8 mouse cellular contexts compared by ENCODE assay signal in genomic region chr14:45404813-45405212, GRCm38 (mm10). TPM values are rescaled to one million over a fixed set of nuclear protein-coding genes. Genes with fewer than 3 reads are reported as not detected.
DNase-seq lines count a peak whose midpoint lies in the region; ATAC-seq lines count a peak whose summit lies in the region.
"Not testable (repeated sequence)": the region's sequence is repeated elsewhere in the genome, so short reads cannot be mapped to it uniquely, and the experiment has no call there.

Gene Gnpnat1 (minus strand): TSS chr14:45404913.

- 92% methylated on average over 2 of the region's 3 CpGs for WGBS in embryonic facial prominence, embryonic 12.5 days
- WGBS in hindbrain, embryonic 12.5 days, result 67% methylated on average over 2 of the region's 3 CpGs
- 89% methylated on average over 2 of the region's 3 CpGs for WGBS in limb, embryonic 12.5 days

- H3K9ac ChIP-seq in embryonic facial prominence, embryonic 12.5 days; hindbrain, embryonic 12.5 days; limb, embryonic 12.5 days (replicated peaks): not testable (repeated sequence)

- not testable (repeated sequence) for H3K4me3 ChIP-seq in embryonic facial prominence, embryonic 12.5 days; hindbrain, embryonic 12.5 days; limb, embryonic 12.5 days (replicated peaks)

- H3K27me3 ChIP-seq in embryonic facial prominence, embryonic 12.5 days; hindbrain, embryonic 12.5 days; limb, embryonic 12.5 days: not testable (repeated sequence)

- H3K27ac ChIP-seq in embryonic facial prominence, embryonic 12.5 days; hindbrain, embryonic 12.5 days; limb, embryonic 12.5 days: not testable (repeated sequence)

- not testable (repeated sequence) for H3K4me1 ChIP-seq in embryonic facial prominence, embryonic 12.5 days; hindbrain, embryonic 12.5 days; limb, embryonic 12.5 days (replicated peaks)

- not testable (repeated sequence) for ATAC-seq in embryonic facial prominence, embryonic 12.5 days (ENCODE audit: insufficient number of reproducible peaks, insufficient read depth, low FRiP score, low TSS enrichment); hindbrain, embryonic 12.5 days (ENCODE audit: low FRiP score); limb, embryonic 12.5 days (ENCODE audit: insufficient number of reproducible peaks, insufficient read depth, low FRiP score, low TSS enrichment, low read depth); megakaryocyte progenitor cell, adult 5-6 weeks (replicated peaks; ENCODE audit: poor library complexity); neutrophil, adult 5-6 weeks (ENCODE audit: extremely low read depth, insufficient number of reproducible peaks, low FRiP score, poor library complexity, severe bottlenecking)

- H3K36me3 ChIP-seq in embryonic facial prominence, embryonic 12.5 days; hindbrain, embryonic 12.5 days; limb, embryonic 12.5 days: not testable (repeated sequence)

- not testable (repeated sequence) for DNase-seq in adrenal gland, adult 18-20 months (ENCODE audit: low spot score in 2 of 2); heart, adult 18-20 months; layer of hippocampus, adult 18-20 months (ENCODE audit: low spot score in 2 of 2)

- H3K4me2 ChIP-seq in embryonic facial prominence, embryonic 12.5 days (replicated peaks); hindbrain, embryonic 12.5 days (replicated peaks); limb, embryonic 12.5 days: not testable (repeated sequence)

- H3K9me3 ChIP-seq in embryonic facial prominence, embryonic 12.5 days; hindbrain, embryonic 12.5 days (replicated peaks); limb, embryonic 12.5 days: not testable (repeated sequence)

RNA-seq across cellular contexts. Expression of gene Gnpnat1, which starts in this region (rescaled TPM):
- total RNA-seq in adrenal gland, adult 18-20 months (2021), result 10 to 100 TPM; 29.3 to 35.8 TPM
- 37.8 and 45.0 TPM in 2 replicates for polyA plus RNA-seq in embryonic facial prominence, embryonic 12.5 days (2016; fragmentation: Nextera tagmentation; extraction: Ambion mirVana)
- total RNA-seq in heart, adult 18-20 months (2021), result 10 to 100 TPM; 13.4 to 15.2 TPM
- polyA plus RNA-seq in hindbrain, embryonic 12.5 days (2016; fragmentation: Nextera tagmentation; extraction: Ambion mirVana), result 36.5 and 39.1 TPM in 2 replicates
- 10 to 100 TPM; 14.4 to 16.7 TPM for total RNA-seq in layer of hippocampus, adult 18-20 months (2021)
- polyA plus RNA-seq in limb, embryonic 12.5 days (2016; fragmentation: Nextera tagmentation; extraction: Ambion mirVana), result 48.1 and 49.9 TPM in 2 replicates
- 49.7 and 54.0 TPM in 2 replicates for total RNA-seq in megakaryocyte progenitor cell, adult 5-6 weeks (2015)
- 22.7 and 34.2 TPM in 2 replicates for total RNA-seq in megakaryocyte progenitor cell, adult 5-6 weeks (2017)
- 12.8 and 18.3 TPM in 2 replicates for total RNA-seq in neutrophil, adult 5-6 weeks (2017)
